Comparison of ENCODE assay signal across 1 mouse cellular context in the genomic region with DNA sequence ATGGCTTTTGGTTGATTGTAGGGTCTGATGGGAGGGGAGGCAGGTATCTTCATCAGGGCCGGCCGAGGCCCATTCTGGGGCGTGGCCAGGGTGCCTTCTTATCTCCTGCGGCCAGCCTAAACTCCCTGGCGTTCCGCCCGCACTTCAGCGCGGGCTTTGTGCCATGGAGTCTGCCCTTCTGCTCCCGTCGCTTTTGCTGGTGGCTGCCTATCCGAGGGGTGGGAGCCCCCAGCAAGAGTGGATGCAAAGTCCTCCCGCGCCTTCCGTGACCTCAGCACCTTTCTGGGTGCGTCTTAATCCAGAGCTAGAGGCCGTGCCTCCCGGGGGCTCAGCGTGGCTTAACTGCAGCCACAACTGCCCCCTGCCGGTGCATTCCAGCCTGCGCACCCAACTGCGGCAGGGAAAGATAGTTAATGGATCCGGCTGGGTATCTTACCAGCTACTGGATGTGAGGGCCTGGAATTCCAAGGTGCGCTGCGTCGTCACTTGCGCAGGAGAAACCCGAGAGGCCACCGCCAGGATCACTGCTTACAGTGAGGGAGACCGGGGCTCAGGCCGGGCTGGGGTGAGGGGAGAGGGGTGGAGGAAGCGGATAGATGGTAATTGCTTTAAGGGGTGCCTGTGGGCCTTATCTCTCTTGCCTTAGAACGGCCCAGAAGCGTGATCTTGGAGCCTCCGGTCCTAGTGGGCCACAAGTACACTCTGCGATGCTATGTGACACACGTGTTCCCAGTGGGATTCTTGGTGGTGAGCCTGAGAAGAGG.
TF ChIP-seq lines count a peak whose summit lies in the region.

Gene Icam4, plus strand, starts transcription at position 83 of the 764 bp plus-strand sequence.

TF ChIP-seq in CH12.LX, 34 proteins besides CTCF, POLR2A, EP300 and RAD21 (continued from another document):
- TF ChIP-seq NRF1 (IDR thresholded peaks at IDR 0.05; ENCODE audit: low read depth, low read length) (0 out of 2 replicates have a peak, but pooled peaks have one; percentile 53), PAX5 (IDR thresholded peaks at IDR 0.05; ENCODE audit: low read length) (no peak), NELFE (IDR thresholded peaks at IDR 0.05; ENCODE audit: low read depth, low read length) (peak; percentile 38; the same call in 1 of the 2 replicates), SMC3 (IDR thresholded peaks at IDR 0.05; ENCODE audit: low read depth, low read length) (peak; percentile 75), ETS1 (conservative IDR thresholded peaks at IDR 0.05; ENCODE audit: low read depth, low read length) (no peak), ZC3H11A (IDR thresholded peaks at IDR 0.05; ENCODE audit: low read depth, low read length) (no peak; the same call in 1 of the 2 replicates), USF1 (IDR thresholded peaks at IDR 0.05; ENCODE audit: low read depth, low read length) (no peak), ZMIZ1 (IDR thresholded peaks at IDR 0.05; ENCODE audit: low read depth, low read length) (peak; percentile 67; the same call in 1 of the 2 replicates), JUND (conservative IDR thresholded peaks at IDR 0.05; ENCODE audit: low read depth, low read length) (no peak), SIN3A (IDR thresholded peaks at IDR 0.05; ENCODE audit: low read length) (peak; percentile 88), MAX (IDR thresholded peaks at IDR 0.05; ENCODE audit: low read length) (peak; percentile 31), BHLHE40 (IDR thresholded peaks at IDR 0.05; ENCODE audit: low read depth, low read length) (no peak), GABPA (IDR thresholded peaks at IDR 0.05; ENCODE audit: insufficient replicate concordance, low read depth, low read length) (no peak), MAZ (IDR thresholded peaks at IDR 0.05; ENCODE audit: low read depth, low read length) (peak; percentile 50; the same call in 1 of the 2 replicates), TBP (conservative IDR thresholded peaks at IDR 0.05; ENCODE audit: low read depth, low read length) (no peak), JUN (IDR thresholded peaks at IDR 0.05; ENCODE audit: insufficient read depth, low read depth, low read length) (no peak), E2F4 (IDR thresholded peaks at IDR 0.05; ENCODE audit: insufficient replicate concordance, low read depth, low read length) (0 out of 2 replicates have a peak, but pooled peaks have one; percentile 22), RCOR1 (conservative IDR thresholded peaks at IDR 0.05; ENCODE audit: low read depth, low read length) (0 out of 2 replicates have a peak, but pooled peaks have one; percentile 21), IRF4 (IDR thresholded peaks at IDR 0.05; ENCODE audit: low read depth, low read length) (0 out of 2 replicates have a peak, but pooled peaks have one; percentile 40), MYC (IDR thresholded peaks at IDR 0.05; ENCODE audit: low read depth, low read length) (no peak), MEF2A (IDR thresholded peaks at IDR 0.05; ENCODE audit: borderline replicate concordance, low read depth, low read length) (peak; percentile 61; the same call in 1 of the 2 replicates), KAT2A (IDR thresholded peaks at IDR 0.05; ENCODE audit: insufficient replicate concordance, low read length) (no peak), CHD1 (IDR thresholded peaks at IDR 0.05; ENCODE audit: low read depth, low read length) (peak; percentile 41; the same call in 1 of the 2 replicates), ZKSCAN1 (IDR thresholded peaks at IDR 0.05; ENCODE audit: borderline replicate concordance, low read depth, low read length) (no peak)
TF ChIP-seq in CH12.LX: peak in this region for 17.
